Mouse (Mus musculus): Measurements from ENCODE around the gene Poldip3. TPM values are rescaled to one million over a fixed set of nuclear protein-coding genes. Genes with fewer than 3 reads are reported as not detected.
"Not testable (repeated sequence)": the region's sequence is repeated elsewhere in the genome, so short reads cannot be mapped to it uniquely, and the experiment has no call there.

Gene Poldip3
- polyA plus RNA-seq, 1 experiment from 2014 or later, result 56.3 TPM

GRCm38 (mm10) chr15:83129530-83130231, 19.5 kb downstream of the Poldip3 start:
- H3K9me3 ChIP-seq (ENCODE audit: control insufficient read depth, low read length), result no peaks in the 10 kb centered on the region
- H3K4me3 ChIP-seq (ENCODE audit: low read depth, low read length), result no peak overlapping the region
- no peak for DNase-seq (ENCODE audit: low spot score)
- no peak overlapping the region for H3K9ac ChIP-seq (ENCODE audit: low read length)
- WGBS, result 88% methylated on average over 7 of the region's 7 CpGs
- H3K27me3 ChIP-seq (ENCODE audit: control insufficient read depth, insufficient read depth, low read length), result no peaks in the 10 kb centered on the region
- no peak overlapping the region for H3K4me2 ChIP-seq (replicated peaks; ENCODE audit: low read depth)
- no peaks in the 10 kb centered on the region for H3K4me1 ChIP-seq (replicated peaks; ENCODE audit: control insufficient read depth, insufficient read depth)
- no peak overlapping the region for H3K27ac ChIP-seq (replicated peaks)
- H3K36me3 ChIP-seq (ENCODE audit: control insufficient read depth, insufficient read depth, low read length), result peaks cover 56% of the 10 kb centered on the region
- TF ChIP-seq CTCF (IDR thresholded peaks at IDR 0.05; ENCODE audit: low read depth) (no peak), EP300 (optimal IDR thresholded peaks at IDR 0.05) (no peak)
- ATAC-seq (ENCODE audit: low FRiP score, low TSS enrichment), result no peak

GRCm38 (mm10) chr15:83127037-83127436, 22.1 kb downstream of the Poldip3 start:
- 74% methylated on average over 3 of the region's 3 CpGs for WGBS
- not testable (repeated sequence) for H3K9ac ChIP-seq (ENCODE audit: low read length); H3K9me3 ChIP-seq (ENCODE audit: control insufficient read depth, low read length); H3K4me3 ChIP-seq (ENCODE audit: low read depth, low read length); H3K27ac ChIP-seq (replicated peaks); DNase-seq (ENCODE audit: low spot score); H3K4me2 ChIP-seq (replicated peaks; ENCODE audit: low read depth); H3K4me1 ChIP-seq (replicated peaks; ENCODE audit: control insufficient read depth, insufficient read depth); H3K27me3 ChIP-seq (ENCODE audit: control insufficient read depth, insufficient read depth, low read length); ATAC-seq (ENCODE audit: low FRiP score, low TSS enrichment)
- H3K36me3 ChIP-seq (ENCODE audit: control insufficient read depth, insufficient read depth, low read length), result peaks cover 37% of the 10 kb centered on the region

GRCm38 (mm10) chr15:83126582-83126981, 22.6 kb downstream of the Poldip3 start:
- 90% methylated on average over 9 of the region's 9 CpGs for WGBS
- no peak for DNase-seq (ENCODE audit: low spot score)

GRCm38 (mm10) chr15:83124625-83125024, 24.6 kb downstream of the Poldip3 start:
- Histone ChIP-seq H3K9me3 (ENCODE audit: control insufficient read depth, low read length) (no peaks in the 10 kb centered on the region), H3K4me1 (replicated peaks; ENCODE audit: control insufficient read depth, insufficient read depth) (no peaks in the 10 kb centered on the region), H3K4me2 (replicated peaks; ENCODE audit: low read depth) (no peak overlapping the region), H3K27ac (replicated peaks) (peak overlapping the region; percentile 53), H3K27me3 (ENCODE audit: control insufficient read depth, insufficient read depth, low read length) (no peaks in the 10 kb centered on the region), H3K4me3 (ENCODE audit: low read depth, low read length) (no peak overlapping the region), H3K9ac (ENCODE audit: low read length) (no peak overlapping the region), H3K36me3 (ENCODE audit: control insufficient read depth, insufficient read depth, low read length) (peaks cover 21% of the 10 kb centered on the region)
- TF ChIP-seq EP300 (optimal IDR thresholded peaks at IDR 0.05) (no peak), CTCF (IDR thresholded peaks at IDR 0.05; ENCODE audit: low read depth) (no peak)
- ATAC-seq (ENCODE audit: low FRiP score, low TSS enrichment) (no peak), DNase-seq (ENCODE audit: low spot score) (no peak)
- WGBS, result 56% methylated on average over 5 of the region's 5 CpGs

More at GRCm38 (mm10) chr15:83126582-83126981, 22.6 kb downstream of the Poldip3 start:
- ATAC-seq (ENCODE audit: low FRiP score, low TSS enrichment), result no peak
- H3K36me3 ChIP-seq (ENCODE audit: control insufficient read depth, insufficient read depth, low read length), result peaks cover 32% of the 10 kb centered on the region
- H3K27ac ChIP-seq (replicated peaks), result no peak overlapping the region
- H3K9ac ChIP-seq (ENCODE audit: low read length), result no peak overlapping the region
- TF ChIP-seq EP300 (optimal IDR thresholded peaks at IDR 0.05) (no peak), CTCF (IDR thresholded peaks at IDR 0.05; ENCODE audit: low read depth) (no peak)
- no peaks in the 10 kb centered on the region for H3K9me3 ChIP-seq (ENCODE audit: control insufficient read depth, low read length)
- no peaks in the 10 kb centered on the region for H3K4me1 ChIP-seq (replicated peaks; ENCODE audit: control insufficient read depth, insufficient read depth)
- no peak overlapping the region for H3K4me2 ChIP-seq (replicated peaks; ENCODE audit: low read depth)
- no peak overlapping the region for H3K4me3 ChIP-seq (ENCODE audit: low read depth, low read length)
- no peaks in the 10 kb centered on the region for H3K27me3 ChIP-seq (ENCODE audit: control insufficient read depth, insufficient read depth, low read length)

GRCm38 (mm10) chr15:83122566-83123145, 26.5 kb downstream of the Poldip3 start, which contains the start of gene Rrp7a:
Gene Rrp7a, minus strand, starts transcription at chr15:83122801.
- Histone ChIP-seq H3K9ac (ENCODE audit: low read length) (peak within 1 kb of the TSS; percentile 72), H3K27ac (replicated peaks) (peak within 1 kb of the TSS; percentile 86), H3K27me3 (ENCODE audit: control insufficient read depth, insufficient read depth, low read length) (no peaks in the 10 kb centered on the region), H3K4me3 (ENCODE audit: low read depth, low read length) (peak within 1 kb of the TSS; percentile 92), H3K9me3 (ENCODE audit: control insufficient read depth, low read length) (no peaks in the 10 kb centered on the region), H3K4me1 (replicated peaks; ENCODE audit: control insufficient read depth, insufficient read depth) (no peaks in the 10 kb centered on the region), H3K4me2 (replicated peaks; ENCODE audit: low read depth) (peak within 1 kb of the TSS; percentile 82), H3K36me3 (ENCODE audit: control insufficient read depth, insufficient read depth, low read length) (peaks cover 20% of the 10 kb centered on the region)
- WGBS, result 8% methylated on average over 32 of the region's 32 CpGs
- DNase-seq (ENCODE audit: low spot score), result peak; percentile 96
- TF ChIP-seq EP300 (optimal IDR thresholded peaks at IDR 0.05) (no peak), CTCF (IDR thresholded peaks at IDR 0.05; ENCODE audit: low read depth) (no peak)
- ATAC-seq (ENCODE audit: low FRiP score, low TSS enrichment), result peak; percentile 90

Data from stomach, postnatal 0 days (tissue).